Mouse (Mus musculus) limb, embryonic 12.5 days (tissue): ENCODE data around the gene Pate2. TPM values are rescaled to one million over a fixed set of nuclear protein-coding genes. Genes with fewer than 3 reads are reported as not detected.

Experiments used
- ATAC-seq: fragments of 200-750 bp; cut with Nextera tagmentation; 2 replicates; pipeline ENCODE4 v1.8.0; 2017; ENCODE audit warnings: low read depth, moderate TSS enrichment; ENCODE audit not compliant: insufficient number of reproducible peaks, insufficient read depth, low FRiP score, low TSS enrichment
- H3K27ac ChIP-seq: fragments of 300-500 bp; sonication (generic); 2 replicates; pipeline ENCODE4 v1.5.1; 2016; ENCODE audit warnings: mild to moderate bottlenecking, moderate library complexity
- H3K27me3 ChIP-seq: fragments of 300-500 bp; sonication (generic); 2 replicates; pipeline ENCODE4 v1.6.1; 2016; ENCODE audit warnings: mild to moderate bottlenecking, moderate library complexity
- H3K36me3 ChIP-seq: fragments of 300-500 bp; sonication (generic); 2 replicates; pipeline ENCODE4 v1.6.1; 2016; ENCODE audit warnings: mild to moderate bottlenecking, moderate library complexity
- H3K4me1 ChIP-seq: fragments of 300-500 bp; sonication (generic); replicated peaks from 2 replicates; pipeline ENCODE4 v1.6.1; 2016
- H3K4me2 ChIP-seq: fragments of 300-500 bp; sonication (generic); 2 replicates; pipeline ENCODE4 v1.6.1; 2016; ENCODE audit warnings: mild to moderate bottlenecking, moderate library complexity
- H3K4me3 ChIP-seq: fragments of 300-500 bp; sonication (generic); replicated peaks from 2 replicates; pipeline ENCODE4 v1.5.1; 2016; ENCODE audit warnings: mild to moderate bottlenecking
- H3K9ac ChIP-seq: fragments of 300-500 bp; sonication (generic); replicated peaks from 2 replicates; pipeline ENCODE4 v1.6.1; 2016; ENCODE audit warnings: mild to moderate bottlenecking, moderate library complexity
- H3K9me3 ChIP-seq: fragments of 300-500 bp; sonication (generic); 2 replicates; pipeline ENCODE4 v1.6.1; 2016; ENCODE audit warnings: mild to moderate bottlenecking, moderate library complexity
- WGBS: fragments of 180-500 bp; shearing (Covaris S2); methylation state at CpG from one replicate; pipeline ENCODE4 v1.1.7; 2016; 5-methylcytosine and 5-hydroxymethylcytosine counted together
- polyA plus RNA-seq: library from polyadenylated mRNA; unstranded; fragments of >200 nt; fragmentation: Nextera tagmentation; extraction: Ambion mirVana; gene quantifications from 2 replicates; pipeline ENCODE4 v1.2.1, GENCODE M21; 2016

Pate2 gene
- polyA plus RNA-seq, 1 experiment from 2014 or later: 1.3 TPM

DNA sequence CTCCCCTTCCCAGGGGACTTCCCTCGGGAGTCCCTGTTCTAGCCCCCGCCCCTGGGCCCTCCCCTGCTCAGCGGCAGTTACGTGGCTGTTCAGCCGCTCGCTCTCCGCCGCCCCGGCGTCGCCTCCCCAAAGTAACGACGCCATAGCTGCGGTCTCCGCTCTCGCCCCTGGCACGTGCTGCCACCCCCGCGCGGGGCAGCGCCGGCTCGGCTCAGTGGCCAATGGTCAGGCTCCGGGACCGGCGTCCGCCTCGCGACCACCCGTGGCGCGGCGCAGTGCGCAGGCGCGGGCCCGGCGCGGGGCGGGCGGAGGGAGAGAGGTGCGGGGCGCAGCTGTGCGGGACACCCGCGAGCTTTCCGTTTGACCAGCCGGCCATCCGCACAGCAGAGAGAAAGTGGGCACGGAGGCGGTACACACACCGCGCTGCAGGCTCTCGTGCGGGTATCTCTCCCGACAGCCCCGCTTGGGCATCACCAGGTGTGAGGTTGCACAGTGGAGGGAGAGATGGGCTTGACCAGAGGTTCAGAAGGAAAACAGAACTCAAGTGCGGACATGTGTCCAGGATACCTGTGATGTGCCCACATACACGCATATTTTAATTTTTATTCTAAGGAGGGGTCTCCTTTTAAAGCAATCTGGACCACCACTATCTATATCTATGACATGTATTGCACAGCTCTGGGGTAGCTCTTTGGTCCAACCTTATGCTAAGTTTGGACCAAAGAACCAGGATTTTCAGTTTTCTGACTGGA lies 11.7 kb upstream of the Pate2 start, which contains the start of the genes Ddx25 and Pus3:
Ddx25 (minus strand) TSS at position 272 of the 752 bp plus-strand sequence.
Pus3 (plus strand) TSS at position 339 of the 752 bp plus-strand sequence.
- peaks cover 18% of the 10 kb centered on the region for H3K36me3 ChIP-seq
- peak within 1 kb of the TSS; percentile 64 for H3K4me3 ChIP-seq
- peaks cover 17% of the 10 kb centered on the region for H3K4me1 ChIP-seq
- ATAC-seq: peak; percentile 53
- H3K9me3 ChIP-seq: no peaks in the 10 kb centered on the region
- under 1% methylated on average over 55 of the region's 59 CpGs for WGBS
- H3K27me3 ChIP-seq: peaks cover 18% of the 10 kb centered on the region; the same call in 1 of the 2 replicates
- H3K9ac ChIP-seq: peak within 1 kb of the TSS; percentile 60
- peak within 1 kb of the TSS; percentile 75; the same call in 1 of the 2 replicates for H3K27ac ChIP-seq
- H3K4me2 ChIP-seq: peak within 1 kb of the TSS; percentile 99

DNA sequence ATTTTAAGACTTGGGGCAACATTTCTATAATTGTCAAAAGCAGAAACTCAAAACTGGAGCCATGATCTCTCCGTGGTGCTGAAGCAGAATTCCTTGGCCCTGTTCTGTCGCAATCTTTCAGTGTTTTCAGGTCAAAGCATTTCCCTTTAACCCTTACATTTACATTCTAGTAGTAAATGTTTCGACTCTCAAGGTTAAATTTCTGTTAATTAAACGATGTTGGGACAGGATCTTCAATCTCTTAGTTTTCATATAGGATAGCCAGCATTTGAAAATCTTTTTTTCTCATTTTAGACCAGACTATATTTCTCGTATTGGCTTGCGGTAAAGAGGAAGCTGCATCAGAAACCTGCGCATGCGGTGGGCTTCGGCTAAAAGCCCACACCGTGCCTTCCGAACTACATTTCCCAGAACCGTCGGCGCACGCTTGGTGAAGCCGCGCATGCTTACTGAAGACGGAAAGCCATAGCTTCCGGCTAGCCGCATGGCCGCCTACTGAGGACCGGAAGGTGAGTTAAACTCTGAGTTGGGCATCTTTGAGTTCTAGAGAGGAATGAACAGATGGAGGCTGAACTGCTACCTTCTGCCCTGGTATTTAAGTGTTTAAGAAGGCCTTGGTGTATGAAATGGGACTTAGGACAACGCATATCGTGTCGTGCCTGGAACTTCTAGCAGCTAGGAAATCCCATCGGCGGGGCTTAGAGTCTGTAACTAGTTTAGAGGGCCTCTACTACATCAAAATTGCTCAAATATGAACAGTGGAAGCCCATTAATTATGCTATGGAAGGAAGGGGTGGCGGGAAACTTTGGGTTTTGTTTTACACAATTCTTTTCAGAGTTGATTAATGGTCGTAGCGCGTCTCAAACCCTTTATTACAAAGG lies 10.8 kb upstream of the Pate2 start:
- Histone ChIP-seq H3K4me3 (peak overlapping the region; percentile 64), H3K4me1 (peaks cover 17% of the 10 kb centered on the region), H3K36me3 (peaks cover 22% of the 10 kb centered on the region), H3K9me3 (no peaks in the 10 kb centered on the region), H3K9ac (peak overlapping the region; percentile 42), H3K4me2 (peak overlapping the region; percentile 99), H3K27ac (peak overlapping the region; percentile 75; the same call in 1 of the 2 replicates), H3K27me3 (peaks cover 18% of the 10 kb centered on the region; the same call in 1 of the 2 replicates)
- ATAC-seq: peak; percentile 92
- WGBS: 1% methylated on average over 31 of the region's 31 CpGs

DNA sequence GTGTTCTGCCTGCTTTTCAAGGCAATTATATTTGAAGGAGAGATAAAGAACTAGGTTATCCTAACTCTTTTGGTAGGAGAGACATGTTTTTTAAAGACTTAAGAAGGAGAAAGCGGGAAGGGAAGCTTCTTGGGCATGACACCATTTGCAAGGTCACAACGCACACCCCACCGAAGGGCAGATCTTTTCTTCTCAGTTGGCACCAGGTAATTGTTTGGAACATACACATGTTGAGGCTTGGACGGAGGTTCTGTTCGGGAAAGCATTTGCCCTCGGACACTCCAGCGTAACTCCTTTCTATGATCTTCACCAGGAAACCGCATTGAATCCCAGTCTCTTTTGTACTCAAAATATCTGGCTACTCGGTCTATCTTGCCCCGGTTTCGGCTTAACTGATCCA lies 9.0 kb upstream of the Pate2 start:
- no peak for ATAC-seq
- peaks cover 17% of the 10 kb centered on the region for H3K4me1 ChIP-seq
- H3K4me3 ChIP-seq: no peak overlapping the region
- peaks cover 40% of the 10 kb centered on the region for H3K36me3 ChIP-seq
- WGBS: 95% methylated on average over 11 of the region's 11 CpGs
- H3K9ac ChIP-seq: no peak overlapping the region
- no peak overlapping the region for H3K4me2 ChIP-seq
- H3K9me3 ChIP-seq: no peaks in the 10 kb centered on the region
- peaks cover 18% of the 10 kb centered on the region; the same call in 1 of the 2 replicates for H3K27me3 ChIP-seq
- H3K27ac ChIP-seq: no peak overlapping the region

DNA sequence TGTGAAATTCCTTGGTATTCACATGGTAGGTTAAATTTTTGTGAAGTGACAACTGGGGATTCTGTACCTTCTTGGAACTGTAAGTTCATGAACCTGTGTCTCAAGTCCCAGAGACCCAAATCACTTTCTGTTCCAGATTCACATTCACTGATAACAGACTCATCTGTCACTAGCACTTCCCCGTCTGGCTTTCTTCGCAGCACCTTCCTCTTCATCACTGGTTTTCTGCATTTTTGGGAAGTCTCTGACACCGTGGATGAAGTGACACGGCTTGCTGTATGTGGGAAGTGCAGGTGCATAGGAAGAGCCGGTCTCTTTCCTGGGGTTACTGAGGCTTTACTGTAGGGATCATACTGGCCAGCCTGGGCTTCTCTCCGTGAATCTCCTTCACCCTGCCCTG lies 8.5 kb upstream of the Pate2 start:
- Histone ChIP-seq H3K9ac (no peak overlapping the region), H3K4me1 (peaks cover 17% of the 10 kb centered on the region), H3K27ac (no peak overlapping the region), H3K4me3 (no peak overlapping the region), H3K4me2 (no peak overlapping the region), H3K27me3 (peaks cover 18% of the 10 kb centered on the region; the same call in 1 of the 2 replicates), H3K36me3 (peaks cover 45% of the 10 kb centered on the region), H3K9me3 (no peaks in the 10 kb centered on the region)
- ATAC-seq: no peak
- WGBS: 91% methylated on average over 6 of the region's 6 CpGs

DNA sequence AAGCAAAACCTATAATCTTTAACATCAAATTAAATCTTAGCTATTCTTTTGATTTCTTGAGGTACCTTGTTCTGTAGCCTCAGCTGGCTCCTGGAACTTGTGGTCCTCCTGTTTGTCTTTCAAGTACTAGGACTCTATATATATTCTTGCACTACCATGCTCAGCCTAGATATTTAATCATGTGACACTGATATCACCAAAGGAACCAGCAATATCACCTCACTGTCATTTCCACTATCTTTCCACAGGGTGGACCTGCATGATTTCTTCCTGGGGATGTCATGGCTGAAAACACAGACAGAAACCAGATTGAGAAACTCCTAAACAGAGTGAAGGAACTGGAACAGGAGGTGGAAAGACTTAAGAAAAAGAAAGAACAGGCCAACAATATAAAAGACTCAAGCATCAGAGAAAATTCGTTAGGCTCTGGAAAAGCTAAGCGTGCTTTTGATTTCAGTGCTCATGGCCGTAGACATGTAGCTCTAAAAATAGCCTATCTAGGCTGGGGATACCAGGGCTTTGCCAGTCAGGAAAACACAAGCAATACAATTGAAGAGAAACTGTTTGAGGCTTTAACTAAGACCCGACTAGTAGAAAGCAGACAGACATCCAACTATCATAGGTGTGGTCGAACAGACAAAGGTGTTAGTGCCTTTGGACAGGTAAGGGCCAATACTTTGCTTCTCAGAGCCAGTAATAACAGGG lies 5.4 kb upstream of the Pate2 start:
- H3K4me1 ChIP-seq: peaks cover 16% of the 10 kb centered on the region
- WGBS: 89% methylated on average over 5 of the region's 5 CpGs
- H3K9ac ChIP-seq: no peak overlapping the region
- H3K36me3 ChIP-seq: peaks cover 62% of the 10 kb centered on the region
- H3K4me3 ChIP-seq: no peak overlapping the region
- ATAC-seq: no peak
- H3K4me2 ChIP-seq: no peak overlapping the region
- H3K27me3 ChIP-seq: no peaks in the 10 kb centered on the region
- no peak overlapping the region for H3K27ac ChIP-seq
- H3K9me3 ChIP-seq: no peaks in the 10 kb centered on the region

DNA sequence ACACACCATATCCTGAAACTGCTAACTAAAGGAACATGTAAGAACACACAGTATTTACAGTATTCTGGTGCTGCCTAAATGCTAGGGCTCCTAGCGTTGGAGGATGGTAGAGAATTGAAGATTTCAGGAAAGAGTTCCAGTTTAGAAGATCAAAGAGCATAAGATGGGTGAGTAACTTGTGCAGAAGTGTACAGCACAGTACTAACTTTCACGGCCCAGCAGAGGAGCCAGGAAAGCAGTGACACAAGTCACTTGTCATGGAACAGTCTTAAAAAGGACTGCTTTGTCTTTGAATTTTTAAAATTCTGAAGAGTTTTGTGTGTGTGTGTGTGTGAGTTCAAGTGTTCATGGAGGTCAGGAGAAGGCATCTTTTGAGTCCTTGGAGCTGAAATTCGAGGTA lies 2.1 kb upstream of the Pate2 start:
- Histone ChIP-seq H3K4me3 (no peak overlapping the region), H3K9me3 (no peaks in the 10 kb centered on the region), H3K4me1 (peaks cover 10% of the 10 kb centered on the region), H3K27me3 (no peaks in the 10 kb centered on the region), H3K4me2 (no peak overlapping the region), H3K36me3 (peaks cover 46% of the 10 kb centered on the region), H3K27ac (no peak overlapping the region), H3K9ac (no peak overlapping the region)
- WGBS: 92% methylated on average over 3 of the region's 3 CpGs
- ATAC-seq: no peak

DNA sequence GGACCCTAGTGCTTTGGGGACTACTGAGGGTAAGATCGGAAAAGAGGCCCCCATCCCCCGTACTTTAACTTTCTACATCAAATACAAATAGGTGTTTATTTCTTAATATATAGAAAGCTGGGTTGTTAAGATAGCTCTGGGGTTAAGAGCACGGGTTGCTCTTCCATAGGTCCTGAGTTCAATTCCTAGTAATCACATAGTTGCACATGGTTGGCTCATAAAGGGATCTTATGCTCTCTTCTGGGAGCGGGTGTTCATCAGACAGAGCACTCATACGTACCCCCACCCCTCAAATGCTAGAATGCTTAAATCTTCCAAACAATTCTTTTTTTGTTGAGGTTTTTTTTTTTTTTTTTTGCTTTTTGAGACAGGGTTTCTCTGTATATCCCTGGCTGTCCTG lies 579 bp downstream of the Pate2 start:
- Histone ChIP-seq H3K9me3 (no peaks in the 10 kb centered on the region), H3K4me1 (peaks cover 15% of the 10 kb centered on the region), H3K27ac (no peak overlapping the region), H3K4me3 (peak overlapping the region; percentile 70), H3K27me3 (peaks cover 14% of the 10 kb centered on the region), H3K9ac (peak overlapping the region; percentile 76; the same call in 1 of the 2 replicates), H3K36me3 (peaks cover 26% of the 10 kb centered on the region), H3K4me2 (peak overlapping the region; percentile 69)
- no peak; the same call in 1 of the 2 replicates for ATAC-seq
- 11% methylated on average over 5 of the region's 5 CpGs for WGBS

DNA sequence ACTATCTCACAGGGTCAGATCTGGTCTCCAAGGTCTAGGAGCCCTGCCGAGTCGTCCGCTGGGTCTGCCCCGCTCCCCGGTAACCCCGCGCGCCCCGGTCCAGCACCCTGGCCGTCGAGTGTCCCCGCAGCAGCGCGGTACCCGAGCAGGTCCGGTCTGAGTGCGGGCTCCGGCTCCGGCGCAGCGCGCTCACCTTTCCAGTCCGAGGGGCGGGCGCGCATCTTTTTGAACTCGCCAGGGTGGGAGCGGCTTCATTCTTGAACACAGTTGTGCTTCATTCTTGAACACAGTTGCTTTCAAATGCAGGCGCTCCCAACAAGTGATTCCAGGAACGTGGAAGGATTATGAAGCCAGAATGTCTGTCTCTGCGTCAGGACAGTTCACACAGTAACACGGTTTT lies 4.3 kb downstream of the Pate2 start:
- Histone ChIP-seq H3K27ac (no peak overlapping the region), H3K9me3 (no peaks in the 10 kb centered on the region), H3K4me1 (peaks cover 5% of the 10 kb centered on the region), H3K4me2 (peak overlapping the region; percentile 62), H3K36me3 (no peaks in the 10 kb centered on the region), H3K9ac (peak overlapping the region; percentile 48), H3K4me3 (peak overlapping the region; percentile 37), H3K27me3 (peaks cover 22% of the 10 kb centered on the region)
- ATAC-seq: no peak
- 3% methylated on average over 32 of the region's 32 CpGs for WGBS

DNA sequence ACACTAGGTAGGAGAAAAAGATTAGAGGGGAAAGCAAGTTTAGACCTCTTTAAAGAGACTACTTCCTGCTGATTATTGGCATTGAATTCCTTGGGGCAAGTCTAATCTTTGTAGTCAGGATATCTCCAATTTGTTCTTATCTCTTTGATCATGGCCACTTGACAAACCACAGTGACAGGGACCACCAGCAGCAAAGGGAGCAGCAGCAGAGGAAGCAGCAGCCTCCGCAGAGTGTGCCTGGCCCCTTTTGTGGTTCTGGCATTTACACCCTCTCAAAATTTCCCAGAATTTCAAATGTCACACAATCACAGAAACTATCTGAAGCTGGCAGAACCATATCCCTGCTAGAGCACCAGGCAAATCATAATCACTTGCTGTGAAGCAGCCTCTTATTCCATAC lies 17.6 kb downstream of the Pate2 start:
- WGBS: 31% methylated on average over 1 of the region's 1 CpGs
- H3K9me3 ChIP-seq: no peaks in the 10 kb centered on the region
- H3K4me2 ChIP-seq: no peak overlapping the region
- no peaks in the 10 kb centered on the region for H3K27me3 ChIP-seq
- no peaks in the 10 kb centered on the region for H3K36me3 ChIP-seq
- no peaks in the 10 kb centered on the region for H3K4me1 ChIP-seq
- ATAC-seq: no peak
- H3K27ac ChIP-seq: no peak overlapping the region
- H3K4me3 ChIP-seq: no peak overlapping the region
- no peak overlapping the region for H3K9ac ChIP-seq

DNA sequence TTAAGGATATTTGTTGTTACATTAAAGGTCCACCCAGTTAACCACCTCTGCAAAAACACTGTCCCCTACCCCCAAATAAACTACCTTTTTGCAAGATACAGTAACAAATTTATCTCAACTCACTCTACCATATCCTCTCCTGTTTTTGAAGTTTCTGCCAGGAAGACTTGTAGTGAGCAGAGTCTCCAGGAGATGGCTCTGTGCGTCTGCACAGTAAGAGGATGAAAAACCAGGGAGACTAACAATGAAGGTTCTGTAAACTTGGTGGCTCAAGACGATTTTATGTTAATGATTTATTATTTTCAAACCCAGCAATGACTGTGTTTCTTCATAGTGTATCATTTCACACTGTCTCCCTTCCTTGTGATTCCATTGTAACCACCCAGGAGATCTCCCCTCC lies 22.8 kb downstream of the Pate2 start:
- Histone ChIP-seq H3K4me2 (no peak overlapping the region), H3K9me3 (no peaks in the 10 kb centered on the region), H3K9ac (no peak overlapping the region), H3K36me3 (no peaks in the 10 kb centered on the region), H3K4me3 (no peak overlapping the region), H3K4me1 (no peaks in the 10 kb centered on the region), H3K27ac (no peak overlapping the region), H3K27me3 (no peaks in the 10 kb centered on the region)
- no peak for ATAC-seq
- 20% methylated on average over 2 of the region's 2 CpGs for WGBS
